Mouse (Mus musculus): ENCODE data around the gene Heatr1.

DNA sequence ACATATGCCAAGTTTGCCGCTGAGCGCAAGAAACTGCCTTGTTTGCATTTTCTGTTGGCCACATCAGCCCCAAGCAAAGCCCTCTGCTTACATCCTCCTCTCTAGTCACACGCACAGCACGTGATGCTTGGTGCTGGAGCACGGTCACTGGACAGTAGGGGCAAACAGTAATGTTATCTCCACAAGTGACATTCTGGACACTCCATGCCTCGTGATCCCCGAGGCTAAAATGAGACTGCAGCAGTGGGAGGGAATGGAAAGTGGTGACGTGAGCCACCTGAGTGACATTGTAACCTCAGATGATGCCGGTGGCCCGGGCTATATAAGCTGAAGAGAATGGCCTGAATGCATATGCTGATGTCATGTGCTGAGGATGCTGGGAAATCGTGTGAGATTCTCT, 24.9 kb upstream of the Heatr1 start:
- TF ChIP-seq CTCF (IDR thresholded peaks at IDR 0.05; ENCODE audit: low read depth) = no peak
- peak; percentile 99 for TF ChIP-seq EP300 (IDR thresholded peaks at IDR 0.05; ENCODE audit: low read depth)
